Mouse (Mus musculus) C2C12 (cell line): ENCODE measurements at regions not wholly inside any gene's neighbourhood (a gene's known extent, or its start where the extent isn't known, plus 50 kb on each side); places are given as distances from the start of the nearest gene placed in this dataset.

ENCODE experiments used
- H3K27me3 ChIP-seq: one replicate; pipeline ENCODE4 v1.6.1; 2011; ENCODE audit not compliant: control insufficient read depth, insufficient read depth, insufficient read length
- H3K36me3 ChIP-seq: one replicate; pipeline ENCODE4 v1.6.1; 2011; ENCODE audit not compliant: control insufficient read depth, insufficient read depth
- H3K4me3 ChIP-seq: one replicate; pipeline ENCODE4 v1.5.1; 2011; ENCODE audit warnings: mild to moderate bottlenecking, control low read depth; ENCODE audit not compliant: poor library complexity, insufficient read depth, severe bottlenecking
- H3K79me2 ChIP-seq: one replicate; pipeline ENCODE4 v1.6.1; 2011; ENCODE audit not compliant: control insufficient read depth, insufficient read depth
- H3K79me3 ChIP-seq: one replicate; pipeline ENCODE4 v1.6.1; 2011; ENCODE audit warnings: low read depth, control low read depth
- H3ac ChIP-seq: one replicate; pipeline ENCODE3; 2011; ENCODE audit warnings: low read depth; ENCODE audit not compliant: control insufficient read depth, insufficient read length
- CEBPB ChIP-seq: IDR thresholded peaks from one replicate; pipeline ENCODE4 v1.6.1; 2011; ENCODE audit warnings: low read depth, mild to moderate bottlenecking, control low read depth, moderate library complexity
- CTCF ChIP-seq: IDR thresholded peaks from one replicate; pipeline ENCODE4 v1.5.1; 2011; ENCODE audit not compliant: control insufficient read depth, insufficient read depth, insufficient read length
- FOSL1 ChIP-seq: IDR thresholded peaks from one replicate; pipeline ENCODE4 v1.8.0; 2011; ENCODE audit warnings: mild to moderate bottlenecking, low read length; ENCODE audit not compliant: poor library complexity, insufficient read depth, severe bottlenecking
- MAX ChIP-seq: IDR thresholded peaks from one replicate; pipeline ENCODE4 v1.6.1; 2011; ENCODE audit warnings: mild to moderate bottlenecking, control low read depth
- MYOD1 ChIP-seq: IDR thresholded peaks from one replicate; pipeline ENCODE4 v1.6.1; 2011; ENCODE audit warnings: low read depth; ENCODE audit not compliant: control insufficient read depth, insufficient read length
- MYOG ChIP-seq: IDR thresholded peaks from one replicate; pipeline ENCODE4 v1.6.1; 2011; ENCODE audit not compliant: control insufficient read depth, insufficient read length; ENCODE audit errors: extremely low read depth
- USF1 ChIP-seq: IDR thresholded peaks from one replicate; pipeline ENCODE4 v1.6.1; 2011; ENCODE audit warnings: low read depth, mild to moderate bottlenecking, control low read depth, moderate library complexity

DNA sequence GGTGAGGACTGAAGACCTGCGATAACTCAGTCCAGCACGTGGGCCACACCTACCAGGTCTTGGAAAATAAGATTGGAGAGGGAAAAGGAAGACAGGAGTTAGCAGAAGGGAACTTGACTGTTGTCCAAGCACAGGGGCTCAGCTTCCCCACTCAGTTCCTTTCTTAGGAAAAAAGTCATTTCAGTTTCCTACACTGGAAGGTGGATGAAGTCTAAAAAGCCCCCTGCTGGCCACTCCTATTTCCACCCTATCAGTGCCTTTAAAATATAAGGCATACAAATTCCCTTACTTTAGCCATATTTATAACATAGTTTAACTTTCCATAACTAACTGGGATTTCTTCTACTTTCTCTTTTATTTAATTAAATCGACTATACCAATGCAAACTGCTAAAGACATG, 173.4 kb downstream of the Nrip1 start:
- Histone ChIP-seq H3ac (no peak overlapping the region), H3K79me3 (no peaks in the 10 kb centered on the region), H3K4me3 (no peak overlapping the region), H3K79me2 (no peaks in the 10 kb centered on the region), H3K36me3 (no peaks in the 10 kb centered on the region), H3K27me3 (no peaks in the 10 kb centered on the region)
- no peak for TF ChIP-seq CEBPB

DNA sequence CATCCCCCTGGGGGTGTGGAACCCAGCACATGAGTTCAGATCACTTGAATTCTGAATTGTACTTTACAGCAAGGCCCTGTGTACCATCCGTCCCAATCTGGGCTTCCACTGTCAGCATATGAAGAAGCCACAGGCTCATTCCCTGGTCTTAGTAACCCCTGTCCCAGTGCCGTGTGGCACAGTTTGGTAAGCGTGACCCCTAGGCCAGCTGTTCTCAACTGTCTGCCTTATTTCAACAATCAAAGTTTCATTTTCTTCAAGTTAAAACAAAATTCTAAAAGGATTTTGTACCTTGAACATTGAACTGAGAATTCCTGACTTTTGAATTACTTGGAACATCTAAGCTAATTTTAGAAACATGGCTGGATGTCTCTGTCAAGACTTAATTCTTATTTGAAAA, 174.6 kb downstream of the Nrip1 start:
- no peaks in the 10 kb centered on the region for H3K79me3 ChIP-seq
- H3K79me2 ChIP-seq = no peaks in the 10 kb centered on the region
- H3ac ChIP-seq = no peak overlapping the region
- no peak overlapping the region for H3K4me3 ChIP-seq
- TF ChIP-seq FOSL1 (no peak), CTCF (no peak), CEBPB (no peak), MAX (no peak), USF1 (no peak), MYOD1 (no peak), MYOG (no peak)
- no peaks in the 10 kb centered on the region for H3K36me3 ChIP-seq
- no peaks in the 10 kb centered on the region for H3K27me3 ChIP-seq

DNA sequence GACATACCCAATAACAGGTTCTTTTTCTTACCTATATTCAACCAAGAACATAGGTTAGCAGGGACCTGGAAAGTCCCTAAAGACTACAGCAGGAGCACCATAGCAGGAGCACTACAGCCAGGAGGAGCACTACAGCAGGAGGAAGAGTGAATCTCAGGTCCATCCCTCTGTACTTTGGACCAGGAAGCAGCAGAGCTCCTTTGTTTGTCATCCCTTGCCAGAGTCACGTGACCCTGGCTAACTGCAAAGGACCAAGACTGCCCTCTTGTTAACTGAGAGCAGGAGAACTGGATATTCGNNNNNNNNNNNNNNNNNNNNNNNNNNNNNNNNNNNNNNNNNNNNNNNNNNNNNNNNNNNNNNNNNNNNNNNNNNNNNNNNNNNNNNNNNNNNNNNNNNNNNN, 172.2 kb upstream of the Samsn1 start:
- H3K4me3 ChIP-seq = no peak overlapping the region
- H3K27me3 ChIP-seq = no peaks in the 10 kb centered on the region
- H3K79me2 ChIP-seq = no peaks in the 10 kb centered on the region
- H3ac ChIP-seq = no peak overlapping the region
- no peaks in the 10 kb centered on the region for H3K36me3 ChIP-seq
- TF ChIP-seq FOSL1 = no peak
- peak; percentile 55 for TF ChIP-seq USF1
- no peak for TF ChIP-seq MYOD1
- H3K79me3 ChIP-seq = no peaks in the 10 kb centered on the region

DNA sequence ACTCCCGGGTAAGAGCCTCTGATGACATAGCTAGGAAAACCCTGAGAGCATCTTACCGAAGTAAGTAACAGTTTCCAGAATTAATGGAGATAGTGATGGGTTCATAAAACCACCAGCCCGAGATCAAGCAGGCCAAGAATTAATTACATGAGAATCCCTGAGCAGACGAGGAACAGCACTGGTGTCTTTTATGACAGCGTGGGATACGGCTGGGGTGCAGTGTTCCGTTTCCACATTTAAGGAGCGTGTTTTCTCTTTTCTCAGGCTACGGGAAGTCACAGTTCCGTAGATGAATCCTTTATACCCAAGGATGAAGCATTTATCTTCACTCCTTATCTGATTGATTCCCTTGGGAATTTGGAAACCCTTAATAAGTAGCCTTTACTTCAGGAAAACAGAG, 169.1 kb upstream of the Samsn1 start:
- H3K27me3 ChIP-seq = no peaks in the 10 kb centered on the region
- H3ac ChIP-seq = no peak overlapping the region
- TF ChIP-seq MYOD1 = no peak
- no peak for TF ChIP-seq USF1
- TF ChIP-seq MYOG = no peak
- no peak for TF ChIP-seq MAX
- no peak for TF ChIP-seq CTCF
- TF ChIP-seq FOSL1 = no peak
- no peak for TF ChIP-seq CEBPB
- no peak overlapping the region for H3K4me3 ChIP-seq
- H3K79me2 ChIP-seq = no peaks in the 10 kb centered on the region
- H3K79me3 ChIP-seq = no peaks in the 10 kb centered on the region
- H3K36me3 ChIP-seq = no peaks in the 10 kb centered on the region

DNA sequence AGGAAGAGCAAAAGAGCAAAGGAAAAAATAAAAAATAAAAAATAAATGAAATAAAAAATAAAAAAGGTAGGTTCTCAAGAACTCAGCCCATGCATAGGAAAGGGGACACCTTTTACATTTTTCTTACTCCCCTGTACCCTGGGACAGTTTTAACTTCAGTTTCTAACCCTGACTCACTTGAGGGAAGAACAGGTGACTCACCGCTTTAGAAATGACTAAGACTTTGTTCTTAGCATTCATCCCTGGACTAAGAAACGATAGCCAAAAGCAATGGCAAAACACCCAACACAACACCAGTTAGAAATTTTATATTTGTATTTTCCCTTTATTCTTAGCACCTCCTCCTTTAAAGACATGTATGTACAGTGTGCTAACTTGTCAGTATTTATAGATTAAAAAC, 161.5 kb upstream of the Samsn1 start:
- TF ChIP-seq USF1 = peak; percentile 2
- TF ChIP-seq MYOD1 = no peak

DNA sequence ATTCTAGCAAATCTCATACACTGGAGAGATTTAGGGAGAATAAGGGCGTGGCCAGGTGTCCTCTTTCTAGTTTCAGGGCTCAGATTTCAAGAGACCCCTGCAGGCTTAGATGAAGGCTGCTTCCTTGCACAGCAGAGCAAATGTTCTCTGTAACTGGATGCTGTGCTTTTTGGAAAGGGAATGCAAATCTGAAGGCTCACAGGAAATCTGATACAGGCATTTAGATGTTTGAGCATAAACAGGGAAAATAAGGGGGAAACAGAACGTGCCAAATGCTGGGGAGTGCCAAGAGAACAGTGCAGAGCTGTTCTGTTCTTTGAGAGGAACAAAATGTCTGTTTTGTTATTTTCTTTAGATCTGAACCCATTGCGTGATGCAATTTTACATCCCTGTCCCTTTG, 161.0 kb upstream of the Samsn1 start:
- no peak overlapping the region for H3ac ChIP-seq
- H3K79me3 ChIP-seq = no peaks in the 10 kb centered on the region
- no peaks in the 10 kb centered on the region for H3K27me3 ChIP-seq
- TF ChIP-seq MYOG (no peak), MYOD1 (no peak), CEBPB (no peak), USF1 (no peak), MAX (no peak), FOSL1 (no peak), CTCF (no peak)
- H3K4me3 ChIP-seq = no peak overlapping the region
- H3K79me2 ChIP-seq = no peaks in the 10 kb centered on the region
- H3K36me3 ChIP-seq = no peaks in the 10 kb centered on the region

More for the DNA sequence above, 161.5 kb upstream of the Samsn1 start:
- Histone ChIP-seq H3K36me3 (no peaks in the 10 kb centered on the region), H3ac (no peak overlapping the region), H3K4me3 (no peak overlapping the region), H3K27me3 (no peaks in the 10 kb centered on the region), H3K79me3 (no peaks in the 10 kb centered on the region), H3K79me2 (no peaks in the 10 kb centered on the region)

DNA sequence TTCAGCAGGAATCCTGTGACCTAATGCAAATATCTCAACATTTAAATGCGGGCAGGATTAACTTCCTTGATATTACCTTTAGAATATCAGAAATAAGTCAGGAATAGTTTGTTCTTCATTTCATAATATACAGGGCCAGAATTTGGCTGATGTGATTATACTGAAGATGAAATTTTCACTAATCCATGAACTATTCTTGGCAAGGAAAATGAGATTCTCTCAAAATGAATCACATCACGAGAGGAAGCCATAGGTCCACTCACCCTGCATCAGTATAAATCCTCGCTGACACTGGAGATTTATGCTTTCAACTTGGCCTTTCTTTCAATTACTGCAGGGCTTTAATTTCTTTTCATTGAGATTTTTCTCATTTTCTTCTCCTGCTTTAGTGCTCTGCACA, 159.5 kb upstream of the Samsn1 start:
- Histone ChIP-seq H3K27me3 (no peaks in the 10 kb centered on the region), H3K79me3 (no peaks in the 10 kb centered on the region), H3K4me3 (no peak overlapping the region), H3K36me3 (no peaks in the 10 kb centered on the region), H3K79me2 (no peaks in the 10 kb centered on the region), H3ac (no peak overlapping the region)
- TF ChIP-seq CTCF = no peak
- TF ChIP-seq MYOD1 = no peak
- TF ChIP-seq MAX = no peak
- TF ChIP-seq USF1 = no peak
- TF ChIP-seq CEBPB = no peak
- no peak for TF ChIP-seq MYOG
- no peak for TF ChIP-seq FOSL1
